Mouse (Mus musculus) splenic B cell, adult 2 months (primary cell): ENCODE results near the gene 2310011J03Rik.

Experiments
- DNase-seq: peaks from one replicate; pipeline ENCODE4 v3.0.0-alpha.2; 2011; ENCODE audit warnings: low read depth, low spot score
- H3K27me3 ChIP-seq: 2 replicates; pipeline ENCODE4 v1.6.1; 2012; ENCODE audit warnings: mild to moderate bottlenecking, low read length, moderate library complexity, mixed read lengths; ENCODE audit not compliant: control insufficient read depth, poor library complexity, insufficient read depth, severe bottlenecking
- H3K36me3 ChIP-seq: 2 replicates; pipeline ENCODE4 v1.6.1; 2012; ENCODE audit warnings: mild to moderate bottlenecking, low read length, moderate library complexity, mixed read lengths; ENCODE audit not compliant: control insufficient read depth, poor library complexity, insufficient read depth, severe bottlenecking

The 2310011J03Rik gene

DNA sequence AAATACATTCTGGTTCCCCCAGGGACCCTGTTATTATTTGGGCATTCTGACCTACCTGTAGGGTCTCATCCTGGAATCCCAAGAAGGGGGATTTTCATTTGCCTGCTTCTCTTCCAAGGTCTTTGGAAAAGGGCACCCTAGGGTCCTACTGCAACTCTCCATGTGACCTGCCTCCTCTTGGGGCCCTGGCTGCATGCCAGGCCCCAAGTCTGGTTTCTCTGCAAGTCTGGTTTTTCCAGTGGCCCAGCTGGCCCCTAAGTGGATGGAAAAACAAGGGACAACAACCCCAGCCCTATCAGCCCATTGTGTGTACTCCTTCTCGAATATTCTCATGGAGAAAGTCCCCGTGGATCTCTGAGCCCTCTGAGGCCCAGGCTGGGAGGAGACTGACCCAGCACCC, 10.6 kb upstream of the 2310011J03Rik start:
- DNase-seq, result no peak
- Histone ChIP-seq H3K27me3 (no peaks in the 10 kb centered on the region), H3K36me3 (no peaks in the 10 kb centered on the region)

DNA sequence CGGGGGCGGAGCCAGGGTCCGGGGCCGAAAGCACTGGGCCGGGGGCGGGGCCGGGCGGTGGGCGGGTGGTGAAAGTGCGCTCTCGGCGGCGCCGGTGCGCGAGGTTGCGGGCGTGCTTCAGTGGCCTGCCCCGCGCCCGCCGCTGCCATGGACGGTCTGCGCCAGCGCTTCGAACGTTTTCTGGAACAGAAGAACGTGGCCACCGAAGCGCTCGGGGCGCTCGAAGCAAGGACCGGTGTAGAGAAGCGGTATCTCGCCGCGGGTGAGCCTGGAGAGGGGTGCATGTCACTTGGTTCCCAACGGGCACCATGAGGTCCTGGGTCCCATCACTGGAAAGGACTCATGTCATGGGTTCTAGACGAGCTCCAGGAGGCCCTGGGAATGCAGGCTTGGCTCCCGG, 9.7 kb upstream of the 2310011J03Rik start:
- DNase-seq, result no peak
- no peaks in the 10 kb centered on the region for H3K36me3 ChIP-seq
- H3K27me3 ChIP-seq, result no peaks in the 10 kb centered on the region

DNA sequence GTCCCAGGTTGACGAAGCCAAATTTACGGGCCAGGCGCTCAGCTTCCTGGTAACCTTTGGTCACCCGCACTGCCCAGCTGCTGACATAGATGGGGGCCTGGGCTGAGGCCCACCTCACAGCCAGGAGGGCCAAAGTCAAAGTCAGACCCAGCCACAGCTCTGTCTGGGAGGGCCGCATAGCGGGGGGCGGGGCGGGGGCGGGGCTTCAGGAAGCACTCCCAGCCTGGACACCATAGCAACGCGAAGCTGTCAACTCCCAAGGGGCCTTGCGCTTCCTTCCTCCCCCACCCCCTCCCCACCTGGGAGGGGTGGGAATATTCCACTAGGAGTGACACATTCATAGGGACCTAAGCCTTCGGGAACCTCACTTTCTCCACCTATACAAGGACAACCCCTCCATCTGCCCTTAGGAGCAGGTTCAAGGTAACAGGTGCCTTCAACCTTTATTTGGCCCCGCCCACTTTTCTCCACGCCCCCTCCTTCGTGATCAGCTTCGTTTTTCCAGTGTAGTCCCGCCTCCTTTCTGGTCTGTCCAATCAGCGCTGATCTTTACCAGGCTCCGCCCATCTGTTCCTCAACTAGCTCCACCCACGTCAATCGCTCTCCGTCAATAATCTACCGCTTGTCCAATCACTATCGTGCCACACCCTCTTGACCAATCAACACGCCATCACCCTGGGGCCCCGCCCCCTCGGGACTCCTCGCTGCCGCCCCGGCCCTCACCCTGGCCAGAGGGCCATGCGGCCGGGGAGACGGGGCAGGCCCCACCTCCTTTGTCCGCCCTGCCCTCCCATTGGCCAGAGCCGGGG, 9.1 kb upstream of the 2310011J03Rik start, which contains the start of the genes Pcsk4 and Reep6:
Pcsk4 (minus strand) TSS at position 226 of the 809 bp plus-strand sequence.
Reep6 (plus strand) TSS at position 681 of the 809 bp plus-strand sequence.
- H3K27me3 ChIP-seq, result no peaks in the 10 kb centered on the region
- no peaks in the 10 kb centered on the region for H3K36me3 ChIP-seq
- peak; percentile 96 for DNase-seq

DNA sequence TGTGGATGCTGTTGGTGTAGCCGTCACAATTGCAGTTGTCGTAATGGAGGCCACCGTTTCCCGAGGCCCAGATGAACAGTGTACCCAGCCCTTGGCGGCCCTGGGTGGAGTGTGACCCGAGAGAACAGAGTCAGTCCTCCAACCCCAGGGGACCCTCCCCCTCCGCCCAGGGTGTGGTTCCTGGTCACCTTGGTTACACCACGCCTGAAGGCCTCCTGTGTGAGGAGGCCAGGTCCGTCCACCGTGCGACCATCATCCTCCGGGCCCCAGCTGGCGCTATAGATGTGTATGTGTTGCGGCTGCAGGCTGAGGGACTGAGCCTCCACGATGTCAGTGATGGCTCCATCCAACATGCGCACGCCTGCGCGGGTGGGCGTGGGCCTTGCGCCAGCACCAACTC, 4.7 kb upstream of the 2310011J03Rik start:
- Histone ChIP-seq H3K36me3 (no peaks in the 10 kb centered on the region), H3K27me3 (no peaks in the 10 kb centered on the region)
- no peak for DNase-seq

DNA sequence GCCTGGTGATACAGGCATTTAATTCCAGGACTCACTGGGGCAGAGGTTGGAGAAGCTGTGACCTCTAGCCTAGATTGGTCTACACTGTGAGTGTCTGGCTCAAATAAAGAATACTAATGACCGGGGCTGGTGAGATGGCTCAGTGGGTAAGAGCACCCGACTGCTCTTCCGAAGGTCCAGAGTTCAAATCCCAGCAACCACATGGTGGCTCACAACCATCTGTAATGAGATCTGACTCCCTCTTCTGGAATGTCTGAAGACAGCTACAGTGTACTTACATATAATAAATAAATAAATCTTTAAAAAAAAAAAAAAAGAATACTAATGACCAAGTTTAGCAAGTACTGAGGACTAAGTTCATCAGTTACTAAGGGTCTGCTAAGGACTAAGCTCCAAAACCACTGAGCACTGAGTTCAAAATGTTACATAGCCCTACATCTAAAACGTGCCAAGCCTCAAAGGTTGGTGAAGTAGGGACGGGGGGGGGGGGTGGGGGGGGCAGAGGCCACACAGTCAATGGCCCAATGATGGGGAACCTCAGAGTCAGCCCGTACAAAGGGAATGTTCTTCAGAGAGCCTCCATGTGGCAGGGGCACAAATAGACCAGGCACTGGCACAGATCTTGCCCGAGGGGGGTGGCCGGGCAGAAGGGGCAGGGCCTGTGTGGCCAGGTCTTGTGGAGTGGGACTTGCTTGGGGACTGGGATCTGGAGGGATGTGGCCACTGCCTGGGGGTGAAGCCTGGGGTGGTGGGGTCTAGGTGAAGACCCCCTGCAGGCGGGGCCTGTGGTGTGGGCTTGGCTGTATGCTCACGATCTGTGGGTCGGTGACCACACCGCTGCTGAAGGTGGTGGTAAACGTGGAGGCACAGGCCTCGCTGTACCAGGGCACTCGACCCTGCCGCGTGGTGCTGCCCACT, 4.0 kb upstream of the 2310011J03Rik start:
- DNase-seq, result no peak
- no peaks in the 10 kb centered on the region for H3K27me3 ChIP-seq
- H3K36me3 ChIP-seq, result no peaks in the 10 kb centered on the region

DNA sequence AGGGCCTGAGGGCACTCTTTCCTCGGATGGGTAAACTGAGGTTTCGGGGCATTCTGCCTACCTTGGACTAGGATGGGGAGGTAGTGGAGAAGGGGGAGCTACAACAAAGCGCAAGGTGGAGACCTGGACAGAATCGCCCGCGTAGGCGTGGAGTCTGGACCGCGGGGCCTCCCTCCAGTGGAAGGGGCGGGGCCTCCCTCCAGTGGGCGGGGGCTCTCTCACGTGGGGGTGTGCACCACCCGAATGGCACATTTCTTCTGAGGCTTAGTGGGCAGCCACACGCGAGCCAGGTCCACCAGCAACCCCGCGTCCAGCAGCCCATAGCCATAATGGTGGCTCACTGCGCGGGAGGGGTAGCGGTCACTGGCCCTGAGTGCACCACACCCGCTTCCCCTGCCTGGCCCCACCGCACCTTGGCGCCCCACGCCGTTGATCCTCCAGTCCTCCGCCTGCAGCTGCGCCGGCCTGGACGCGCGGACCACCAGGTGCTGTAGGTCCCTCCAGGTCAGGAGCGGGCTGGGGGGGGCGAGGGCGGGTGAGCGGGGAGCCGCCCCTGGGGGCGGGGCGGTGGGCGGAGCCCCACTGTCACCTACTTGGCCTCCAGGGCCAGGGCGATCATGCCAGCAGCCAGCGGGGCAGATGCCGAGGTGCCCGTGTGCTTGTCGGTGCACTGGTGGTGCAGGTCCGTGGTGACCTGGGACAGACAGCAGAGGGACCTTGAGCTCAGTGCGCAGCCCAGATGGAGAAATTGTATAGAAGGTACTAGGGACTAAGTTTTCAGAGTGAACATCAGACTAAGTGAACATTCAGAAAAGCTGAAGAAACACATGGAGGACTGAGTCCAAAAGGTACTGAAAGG, 3.2 kb upstream of the 2310011J03Rik start:
- H3K36me3 ChIP-seq, result no peaks in the 10 kb centered on the region
- peak; percentile 80 for DNase-seq
- H3K27me3 ChIP-seq, result no peaks in the 10 kb centered on the region

DNA sequence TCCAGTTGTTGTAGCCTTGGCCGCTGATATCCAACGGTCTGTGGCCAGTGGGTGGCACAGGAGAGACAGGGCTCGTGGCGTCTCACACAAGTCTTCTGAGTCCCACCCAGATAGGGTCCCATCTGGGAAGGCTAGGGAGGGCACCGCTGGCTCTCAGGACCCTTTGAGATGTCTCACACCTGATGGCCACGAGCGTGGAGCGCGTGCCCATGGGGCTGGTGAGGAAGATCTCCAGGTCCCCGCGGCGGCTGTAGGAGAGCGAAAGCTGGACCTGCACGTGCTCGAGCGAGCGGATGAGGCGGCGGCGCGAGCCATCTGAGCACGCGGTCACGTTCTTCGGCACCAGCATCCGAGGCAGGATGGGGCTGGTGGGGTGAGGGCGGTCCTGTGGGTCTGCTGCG, 2.5 kb upstream of the 2310011J03Rik start:
- Histone ChIP-seq H3K27me3 (no peaks in the 10 kb centered on the region), H3K36me3 (no peaks in the 10 kb centered on the region)
- peak; percentile 56 for DNase-seq

DNA sequence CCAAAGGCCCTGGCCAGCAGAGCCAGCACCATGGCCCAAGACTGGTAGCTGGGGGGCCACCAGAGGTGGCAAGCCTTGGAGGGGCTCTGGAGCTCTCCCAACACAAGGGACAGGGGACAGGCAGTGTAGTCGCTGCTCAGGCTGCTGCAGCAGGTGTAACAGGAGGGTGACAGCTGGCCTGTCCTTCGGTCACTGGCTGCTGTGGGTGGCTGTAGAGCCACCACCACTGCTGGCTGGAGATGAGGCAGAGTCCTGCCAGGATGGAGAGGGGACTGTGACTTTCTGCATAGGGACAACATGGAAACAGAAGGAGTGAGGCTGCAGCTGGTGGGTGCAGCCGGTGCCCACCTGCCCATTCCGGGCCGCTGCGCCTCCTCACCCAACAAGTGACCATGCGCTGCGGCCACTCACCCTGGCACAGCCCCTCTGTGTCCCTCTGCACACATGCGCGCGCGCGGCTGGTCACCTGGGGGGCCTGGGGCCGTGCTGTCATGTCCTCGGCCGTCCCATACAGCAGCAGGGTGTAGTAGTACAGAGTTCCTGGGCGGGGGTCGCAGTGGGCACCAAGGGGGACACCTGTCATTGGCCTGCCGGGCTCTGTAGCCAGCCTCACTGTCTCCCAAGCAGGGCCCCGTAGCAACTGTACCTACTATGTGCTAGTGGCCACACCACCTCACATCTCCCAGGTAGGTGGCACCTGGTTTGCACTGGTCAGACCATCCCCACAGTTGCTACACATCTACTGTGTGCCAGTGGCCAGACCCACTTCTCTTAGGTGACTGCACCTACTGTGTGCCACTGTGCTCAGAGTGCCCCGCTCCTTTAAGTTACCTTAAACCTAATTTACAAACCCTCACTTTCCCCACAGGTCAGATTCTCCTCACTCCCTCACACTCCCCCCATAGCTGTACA, 1.6 kb upstream of the 2310011J03Rik start:
- no peak for DNase-seq
- Histone ChIP-seq H3K27me3 (no peaks in the 10 kb centered on the region), H3K36me3 (no peaks in the 10 kb centered on the region; the same call in 1 of the 2 replicates)

DNA sequence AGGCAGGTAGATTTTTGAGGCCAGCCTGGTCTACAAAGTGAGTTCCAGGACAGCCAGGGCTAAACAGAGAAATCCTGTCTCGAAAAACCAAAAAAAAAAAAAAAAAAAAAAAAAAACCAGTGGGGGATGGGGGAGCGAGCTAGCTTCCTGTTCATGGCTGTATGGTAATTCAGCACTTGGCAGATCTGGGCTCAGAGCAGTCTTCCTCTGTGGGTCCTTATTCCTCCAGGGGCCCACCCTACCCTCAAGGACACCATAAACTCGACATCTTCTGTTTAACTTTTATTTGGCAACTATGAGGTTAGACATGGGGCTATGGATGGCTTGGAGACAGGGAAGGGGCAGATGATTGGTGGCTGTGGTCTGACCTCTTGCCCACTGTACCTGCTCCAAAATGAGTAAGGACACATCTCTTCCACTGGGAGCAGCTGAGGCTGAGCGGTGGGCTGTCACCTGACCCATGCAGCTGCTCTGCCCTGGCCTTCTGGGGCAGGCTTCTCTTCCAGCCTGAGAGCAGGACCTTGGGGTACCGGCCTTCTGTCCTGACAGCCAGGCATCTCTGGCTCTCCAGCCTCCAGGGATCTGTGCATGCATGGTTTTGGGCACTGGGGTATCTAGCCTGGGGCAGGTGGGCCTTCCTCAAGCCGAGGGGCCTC, 805 bp upstream of the 2310011J03Rik start:
- no peaks in the 10 kb centered on the region; the same call in 1 of the 2 replicates for H3K36me3 ChIP-seq
- no peaks in the 10 kb centered on the region for H3K27me3 ChIP-seq
- DNase-seq, result no peak

DNA sequence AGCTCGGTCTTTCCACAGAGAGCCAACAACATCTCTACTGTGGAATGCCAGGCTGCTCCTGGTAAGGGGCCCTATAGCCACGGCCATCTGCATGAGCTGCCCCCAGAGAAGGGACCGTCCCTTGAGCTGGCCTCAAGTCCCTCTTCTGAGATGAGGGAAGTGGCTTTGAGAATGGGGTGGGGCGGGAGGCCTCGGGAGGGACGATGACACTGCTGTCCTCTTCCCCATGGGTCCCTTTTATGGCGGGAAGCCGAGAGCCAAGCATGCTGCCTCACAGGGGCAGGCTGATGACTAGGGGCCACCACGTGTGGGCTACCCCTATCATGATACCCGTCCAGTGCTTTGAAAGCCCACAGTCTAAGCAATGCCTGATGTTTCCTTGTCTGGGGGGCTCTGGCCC, 3.3 kb downstream of the 2310011J03Rik start:
- Histone ChIP-seq H3K36me3 (no peaks in the 10 kb centered on the region; the same call in 1 of the 2 replicates), H3K27me3 (no peaks in the 10 kb centered on the region)
- no peak for DNase-seq

DNA sequence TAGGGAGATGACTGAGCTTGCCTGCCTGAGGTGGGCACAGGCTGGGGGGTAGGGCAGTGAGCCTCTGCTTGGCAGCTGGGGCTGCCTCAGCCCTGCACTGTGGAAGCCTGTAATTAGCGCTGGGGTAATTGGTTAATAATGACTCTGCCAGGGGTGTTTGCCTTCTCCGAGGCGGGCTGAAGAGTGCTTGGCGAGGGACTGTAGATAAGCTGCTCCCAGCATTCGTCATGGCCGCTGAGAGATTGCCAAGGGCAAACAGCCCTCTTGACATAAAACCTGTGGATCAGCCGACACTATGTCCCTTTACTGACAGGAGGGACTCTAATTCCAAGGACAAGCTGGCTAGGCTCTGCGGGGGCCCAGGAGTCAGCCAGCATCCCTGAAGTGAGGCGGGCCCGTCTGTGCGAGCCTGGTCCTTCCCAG, 4.0 kb downstream of the 2310011J03Rik start:
- H3K27me3 ChIP-seq, result no peaks in the 10 kb centered on the region
- no peak for DNase-seq
- H3K36me3 ChIP-seq, result no peaks in the 10 kb centered on the region; the same call in 1 of the 2 replicates

DNA sequence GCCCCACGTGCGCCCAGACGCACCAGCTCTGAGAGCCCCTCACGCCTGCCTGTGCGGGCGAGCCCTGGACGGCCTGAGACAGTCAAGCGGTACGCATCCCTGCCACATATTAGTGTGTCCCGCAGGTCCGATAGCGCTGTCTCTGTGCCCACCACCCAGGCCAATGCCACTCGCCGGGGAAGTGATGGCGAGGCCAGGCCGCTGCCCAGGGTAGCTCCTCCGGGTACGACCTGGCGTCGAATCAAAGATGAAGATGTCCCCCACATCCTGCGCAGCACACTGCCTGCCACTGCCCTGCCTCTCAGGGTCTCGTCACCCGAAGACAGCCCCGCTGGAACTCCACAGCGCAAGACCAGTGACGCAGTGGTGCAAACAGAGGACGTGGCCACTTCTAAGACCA, 5.0 kb downstream of the 2310011J03Rik start:
- H3K36me3 ChIP-seq, result no peaks in the 10 kb centered on the region; the same call in 1 of the 2 replicates
- no peaks in the 10 kb centered on the region for H3K27me3 ChIP-seq
- DNase-seq, result no peak

DNA sequence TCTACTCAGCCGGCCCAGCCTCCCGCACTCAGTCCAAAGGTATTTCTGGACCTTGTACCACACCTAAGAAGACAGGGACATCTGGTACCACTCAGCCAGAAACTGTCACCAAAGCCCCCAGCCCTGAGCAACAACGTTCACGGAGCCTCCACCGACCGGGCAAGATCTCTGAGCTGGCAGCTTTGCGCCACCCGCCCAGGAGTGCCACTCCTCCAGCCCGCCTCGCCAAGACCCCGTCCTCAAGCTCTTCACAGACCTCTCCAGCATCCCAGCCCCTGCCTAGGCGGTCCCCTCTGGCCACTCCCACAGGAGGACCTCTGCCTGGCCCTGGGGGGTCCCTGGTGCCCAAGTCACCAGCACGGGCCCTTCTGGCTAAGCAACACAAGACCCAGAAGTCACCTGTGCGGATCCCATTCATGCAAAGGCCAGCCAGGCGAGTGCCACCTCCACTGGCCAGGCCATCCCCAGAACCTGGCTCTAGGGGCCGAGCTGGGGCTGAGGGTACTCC, 5.8 kb downstream of the 2310011J03Rik start:
- no peak for DNase-seq
- Histone ChIP-seq H3K27me3 (no peaks in the 10 kb centered on the region), H3K36me3 (no peaks in the 10 kb centered on the region; the same call in 1 of the 2 replicates)
